Mouse (Mus musculus): ENCODE measurements around the gene Bcl6b.

Gene Bcl6b

GRCm38 (mm10) chr11:70232546-70232945 is 2.9 kb upstream of the Bcl6b start:
- peak; percentile 98 for DNase-seq

GRCm38 (mm10) chr11:70230239-70230727 is 685 bp upstream of the Bcl6b start:
- peak; percentile 99 for DNase-seq

- DNase-seq: peak; percentile 99
These were observed 770 bp downstream of the Bcl6b start for GRCm38 (mm10) chr11:70228828-70229227.

GRCm38 (mm10) chr11:70227661-70228245 is 1.8 kb downstream of the Bcl6b start:
- peak; percentile 93 for DNase-seq

GRCm38 (mm10) chr11:70227126-70227525 is 2.5 kb downstream of the Bcl6b start:
- DNase-seq: no peak

GRCm38 (mm10) chr11:70226602-70226890 is 3.1 kb downstream of the Bcl6b start:
- no peak for DNase-seq

- peak; percentile 92 for DNase-seq
These were observed 3.6 kb downstream of the Bcl6b start for GRCm38 (mm10) chr11:70225798-70226601.

- peak; percentile 99 for DNase-seq
These were observed 5.9 kb downstream of the Bcl6b start for GRCm38 (mm10) chr11:70223724-70224123.

DNA sequence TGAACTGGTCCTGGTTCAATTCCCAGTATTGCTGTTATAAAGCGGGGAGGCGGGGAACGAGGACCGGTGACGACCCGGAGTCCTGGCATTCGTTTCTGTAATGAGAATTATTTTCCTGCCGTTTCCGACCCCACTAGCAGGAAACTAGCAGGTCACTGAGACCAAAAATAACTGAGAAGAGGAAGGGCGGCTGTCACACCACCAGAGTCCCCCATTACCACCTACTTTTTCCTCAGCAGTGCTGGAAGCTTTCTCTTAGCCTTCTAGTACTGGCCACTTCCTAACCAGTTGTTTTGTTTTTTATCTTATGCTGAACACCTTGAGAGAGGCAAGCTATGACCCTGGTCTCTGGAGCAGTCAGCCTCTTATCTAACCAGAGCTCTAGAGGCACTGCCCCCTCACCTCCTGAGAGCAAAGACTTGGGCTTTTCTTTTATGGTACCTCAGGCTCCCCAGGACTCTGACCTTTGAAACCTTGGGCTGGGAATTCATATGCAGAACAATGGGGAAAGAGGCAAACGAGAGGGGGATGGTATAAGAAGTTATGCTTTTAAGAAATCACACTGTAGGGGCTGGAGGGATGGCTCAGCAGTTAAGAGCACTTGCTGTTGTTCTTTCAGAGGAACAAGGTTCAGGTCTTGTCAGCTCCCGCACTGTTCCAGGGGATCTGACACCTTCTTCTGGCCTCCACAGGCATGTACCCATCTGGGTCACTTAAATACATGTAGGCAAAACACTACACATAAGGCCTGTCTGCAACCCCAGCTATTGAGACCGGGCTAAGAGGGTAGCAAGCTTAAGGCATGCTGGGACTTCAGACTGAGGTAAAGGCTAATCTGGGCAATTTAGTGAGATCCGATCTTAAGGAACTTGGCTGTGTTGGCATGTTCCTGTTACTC is 7.7 kb downstream of the Bcl6b start:
- DNase-seq: peak; percentile 98

GRCm38 (mm10) chr11:70220731-70221602 is 8.6 kb downstream of the Bcl6b start, which contains the start of gene Slc16a13:
TSS of gene Slc16a13 (minus strand) at chr11:70221064.
- DNase-seq: peak; percentile 100

- no peak for DNase-seq
These were observed 9.3 kb downstream of the Bcl6b start for GRCm38 (mm10) chr11:70220323-70220722.

- no peak for DNase-seq
These were observed 9.7 kb downstream of the Bcl6b start for GRCm38 (mm10) chr11:70219873-70220272.

GRCm38 (mm10) chr11:70218741-70219470 is 10.7 kb downstream of the Bcl6b start:
- DNase-seq: peak; percentile 92

GRCm38 (mm10) chr11:70218039-70218438 is 11.6 kb downstream of the Bcl6b start:
- DNase-seq: peak; percentile 74

GRCm38 (mm10) chr11:70216103-70216502 is 13.5 kb downstream of the Bcl6b start:
- no peak for DNase-seq

DNA sequence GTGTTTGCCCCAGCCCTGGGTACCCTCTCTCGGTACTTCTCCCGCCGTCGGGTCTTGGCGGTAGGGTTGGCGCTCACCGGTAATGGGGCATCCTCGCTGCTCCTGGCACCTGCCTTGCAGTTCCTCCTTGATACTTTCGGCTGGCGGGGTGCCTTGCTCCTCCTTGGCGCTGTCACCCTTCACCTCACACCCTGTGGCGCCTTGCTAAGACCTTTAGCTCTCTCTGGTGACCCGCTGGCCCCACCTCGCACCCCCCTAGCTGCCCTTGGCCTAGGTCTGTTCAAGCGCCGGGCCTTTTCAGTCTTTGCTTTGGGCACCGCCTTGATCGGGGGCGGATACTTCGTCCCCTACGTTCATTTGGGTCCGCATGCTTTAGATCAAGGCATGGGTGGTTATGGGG is 14.3 kb downstream of the Bcl6b start:
- peak; percentile 94 for DNase-seq

GRCm38 (mm10) chr11:70214856-70215209 is 14.8 kb downstream of the Bcl6b start:
- peak; percentile 93 for DNase-seq

DNA sequence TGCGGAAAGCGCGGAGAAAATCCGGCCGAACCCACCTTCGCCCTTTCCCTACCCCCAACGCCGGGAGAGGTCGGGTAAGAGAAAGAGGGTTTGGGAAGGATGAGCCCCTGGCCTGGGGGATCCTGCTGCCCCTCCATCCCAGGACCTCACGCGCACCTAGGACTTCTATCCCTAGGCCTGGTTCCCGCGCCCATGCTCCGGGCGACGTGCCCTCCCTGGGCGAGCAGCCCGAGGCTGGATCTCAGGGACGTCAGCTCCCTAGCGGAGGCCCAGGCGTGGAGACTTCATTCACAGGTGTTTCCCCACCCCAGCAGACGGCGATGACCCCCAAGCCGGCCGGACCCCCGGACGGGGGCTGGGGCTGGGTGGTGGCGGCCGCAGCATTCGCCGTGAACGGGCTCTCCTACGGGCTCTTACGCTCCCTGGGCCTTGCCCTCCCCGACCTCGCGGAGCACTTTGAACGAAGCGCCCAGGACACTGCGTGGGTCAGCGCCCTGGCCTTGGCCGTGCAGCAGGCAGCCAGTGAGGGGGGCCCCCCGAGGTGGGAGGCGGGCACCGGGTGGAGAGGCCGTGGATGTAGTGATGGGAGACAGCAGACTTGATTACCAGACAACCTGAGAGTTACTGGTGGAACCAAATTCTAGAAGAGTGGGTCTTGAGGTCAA is 15.3 kb downstream of the Bcl6b start:
- peak; percentile 93 for DNase-seq

GRCm38 (mm10) chr11:70213736-70214135 is 15.9 kb downstream of the Bcl6b start:
- no peak for DNase-seq

DNA sequence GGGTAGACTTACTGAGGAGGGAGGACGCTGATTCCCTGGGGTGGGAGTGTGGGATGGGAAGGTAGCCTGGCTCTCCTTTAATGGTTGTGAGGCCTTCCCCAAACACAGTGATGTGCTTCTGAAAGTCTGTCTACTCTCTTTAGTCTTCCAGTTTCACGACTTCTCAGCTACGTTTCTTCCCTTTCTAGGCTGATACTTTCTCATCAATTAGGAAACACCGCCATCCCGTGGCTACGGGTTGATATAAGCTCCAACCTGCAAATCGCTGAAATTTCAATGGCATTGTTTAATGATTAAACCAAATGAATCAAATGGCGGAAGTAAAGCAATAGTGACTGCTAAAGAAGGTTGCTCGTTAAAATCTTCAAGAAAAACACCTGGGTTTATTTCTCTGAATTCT is 16.7 kb downstream of the Bcl6b start:
- peak; percentile 93 for DNase-seq

GRCm38 (mm10) chr11:70212423-70212822 is 17.2 kb downstream of the Bcl6b start, which contains the start of gene Slc16a11:
TSS of gene Slc16a11 (plus strand) at chr11:70212752.
- DNase-seq: peak; percentile 93

Data from heart, adult 11 months (tissue).